ENCODE assay signal across 7 mouse cellular contexts in the genomic region with DNA sequence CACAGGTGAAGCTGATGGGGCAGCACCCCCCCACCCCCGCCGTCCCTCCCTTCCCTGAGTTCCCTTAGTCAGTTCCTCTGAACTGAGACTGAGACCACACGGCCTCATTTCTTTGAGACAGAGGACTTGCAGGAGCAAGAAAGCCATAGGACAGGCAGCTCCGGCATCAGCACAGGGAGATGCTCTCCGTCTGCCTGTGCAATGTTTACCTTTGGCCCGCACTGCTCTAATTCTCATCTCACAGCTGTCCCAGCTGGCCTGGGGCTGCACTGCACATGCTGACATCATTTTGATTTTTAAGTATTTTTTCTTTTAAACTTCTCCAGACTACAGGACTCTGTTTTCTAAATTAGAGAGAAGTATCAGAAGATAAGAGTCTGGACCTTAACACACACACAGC. TPM values are rescaled to one million over a fixed set of nuclear protein-coding genes. Genes with fewer than 3 reads are reported as not detected.
A peak's percentile ranks its signal among the peaks of the same experiment; 100 is the strongest.
DNase-seq lines count a peak whose midpoint lies in the region; ATAC-seq and TF ChIP-seq lines count a peak whose summit lies in the region.

No protein-coding gene starts in this region.

- H3K4me3 ChIP-seq in thymus, adult 2 months (ENCODE audit: control insufficient read depth, insufficient read depth, low read length) = peak overlapping the region; percentile 37
- H3K4me3 ChIP-seq in forebrain, embryonic 14.5 days (ENCODE audit: low read depth, low read length) = peak overlapping the region; percentile 67
- H3K4me3 ChIP-seq in liver, embryonic 13.5 days (replicated peaks) = peak overlapping the region; percentile 98

- TF ChIP-seq POLR2A in thymus, adult 2 months (IDR thresholded peaks at IDR 0.05; ENCODE audit: control insufficient read depth, extremely low read depth, insufficient read depth, low read length, poor library complexity) = no peak

- no peak for ATAC-seq in forebrain, embryonic 14.5 days
- ATAC-seq in liver, embryonic 13.5 days (ENCODE audit: low read depth) = no peak

- intact Hi-C loops in left cerebral cortex, postnatal 36 days (cut with DNase I) = no loop called here

- H3K4me2 ChIP-seq in forebrain, embryonic 14.5 days (ENCODE audit: low read length) = peak overlapping the region; percentile 93
- peak overlapping the region; percentile 94 for H3K4me2 ChIP-seq in liver, embryonic 13.5 days

- H3K27ac ChIP-seq in thymus, adult 2 months (ENCODE audit: control insufficient read depth, insufficient read depth, low read length) = no peak overlapping the region
- no peak overlapping the region for H3K27ac ChIP-seq in forebrain, embryonic 14.5 days (ENCODE audit: low read depth, low read length)
- peak overlapping the region; percentile 67 for H3K27ac ChIP-seq in liver, embryonic 13.5 days

- H3K4me1 ChIP-seq in thymus, adult 2 months (replicated peaks; ENCODE audit: control insufficient read depth, insufficient read depth, low read length) = peaks cover 16% of the 10 kb centered on the region
- H3K4me1 ChIP-seq in forebrain, embryonic 14.5 days (ENCODE audit: control insufficient read depth, insufficient read depth, low read length) = peaks cover 11% of the 10 kb centered on the region; the same call in 1 of the 2 replicates
- H3K4me1 ChIP-seq in liver, embryonic 13.5 days (replicated peaks) = peaks cover 52% of the 10 kb centered on the region

- H3K9ac ChIP-seq in forebrain, embryonic 14.5 days (ENCODE audit: low read length) = peak overlapping the region; percentile 46
- H3K9ac ChIP-seq in liver, embryonic 13.5 days = peak overlapping the region; percentile 96

- no peak for TF ChIP-seq CTCF in thymus, adult 2 months (IDR thresholded peaks at IDR 0.05; ENCODE audit: borderline replicate concordance, control insufficient read depth, extremely low read depth, insufficient read depth, low read length, poor library complexity)

- WGBS in thymus, adult 2 months = 17% methylated on average over 6 of the region's 6 CpGs
- WGBS in forebrain, embryonic 14.5 days = 25% methylated on average over 6 of the region's 6 CpGs
- WGBS in liver, embryonic 13.5 days (ENCODE audit: insufficient replicate concordance) = 24% methylated on average over 6 of the region's 6 CpGs

- no peaks in the 10 kb centered on the region for H3K27me3 ChIP-seq in thymus, adult 2 months (ENCODE audit: control insufficient read depth, insufficient read depth, low read length)
- H3K27me3 ChIP-seq in forebrain, embryonic 14.5 days (replicated peaks; ENCODE audit: control insufficient read depth, insufficient read depth, low read length) = no peaks in the 10 kb centered on the region
- no peaks in the 10 kb centered on the region for H3K27me3 ChIP-seq in liver, embryonic 13.5 days

- H3K36me3 ChIP-seq in thymus, adult 2 months (ENCODE audit: control insufficient read depth, insufficient read depth, low read length) = peaks cover 41% of the 10 kb centered on the region
- H3K36me3 ChIP-seq in forebrain, embryonic 14.5 days (ENCODE audit: control insufficient read depth, insufficient read depth, low read length) = peaks cover 38% of the 10 kb centered on the region
- peaks cover 57% of the 10 kb centered on the region for H3K36me3 ChIP-seq in liver, embryonic 13.5 days

- H3K9me3 ChIP-seq in forebrain, embryonic 14.5 days (replicated peaks; ENCODE audit: control insufficient read depth, low read length) = no peaks in the 10 kb centered on the region
- H3K9me3 ChIP-seq in liver, embryonic 13.5 days (replicated peaks) = no peaks in the 10 kb centered on the region

- DNase-seq in thymus, adult 2 months = no peak
- no peak for DNase-seq in thymus, postnatal 36 days
- no peak for DNase-seq in forebrain, embryonic 14.5 days (ENCODE audit: low spot score)
- no peak for DNase-seq in liver, embryonic 13.5 days
- no peak for DNase-seq in left cerebral cortex, postnatal 36 days (ENCODE audit: low spot score in 2 of 2)
- DNase-seq in Muller cell, postnatal 12 days (ENCODE audit: inconsistent ontology term) = no peak
- DNase-seq in retina, embryonic 14.5 days (ENCODE audit: low spot score) = no peak

RNA-seq across cellular contexts. Expression of gene Fbxo5, which starts 2.5 kb away (rescaled TPM):
- 17.6 and 23.8 TPM in 2 replicates for polyA plus RNA-seq in thymus, adult 2 months (2012; rRNA removed)
- polyA plus RNA-seq in forebrain, embryonic 14.5 days (2014; fragmentation: Nextera tagmentation; extraction: Ambion mirVana) = 32.4 and 43.7 TPM in 2 replicates
- polyA plus RNA-seq in liver, embryonic 13.5 days (2015; fragmentation: Nextera tagmentation; extraction: Ambion mirVana) = 88.6 and 107 TPM in 2 replicates
- total RNA-seq in left cerebral cortex, postnatal 36 days (2021) = under 1 TPM; 0.68 to 0.91 TPM

RNA-seq across cellular contexts. Expression of gene Mtrf1l, which starts 20.8 kb away (rescaled TPM):
- 5.3 and 7.1 TPM in 2 replicates for polyA plus RNA-seq in thymus, adult 2 months (2012; rRNA removed)
- polyA plus RNA-seq in forebrain, embryonic 14.5 days (2014; fragmentation: Nextera tagmentation; extraction: Ambion mirVana) = 11.6 and 14.8 TPM in 2 replicates
- polyA plus RNA-seq in liver, embryonic 13.5 days (2015; fragmentation: Nextera tagmentation; extraction: Ambion mirVana) = 7.1 and 7.4 TPM in 2 replicates
- 10 to 100 TPM in 1 of 2 experiments, 1 to 10 TPM in 1; 5.4 to 10.6 TPM for total RNA-seq in left cerebral cortex, postnatal 36 days (2021)

Comparison
In these comparisons a context has a peak if more than half of its experiments do, and no peak if none do; other contexts are left out.
1. H3K4me3 ChIP-seq: peak in every context shown above with its lines; median percentile 98 in liver, embryonic 13.5 days; 67 in forebrain, embryonic 14.5 days; 37 in thymus, adult 2 months.